Mouse (Mus musculus): Measurements from ENCODE around the gene Tbx4. TPM values are rescaled to one million over a fixed set of nuclear protein-coding genes. Genes with fewer than 3 reads are reported as not detected.

Tbx4 gene
- polyA plus RNA-seq, 1 experiment: 0.25 TPM

DNA sequence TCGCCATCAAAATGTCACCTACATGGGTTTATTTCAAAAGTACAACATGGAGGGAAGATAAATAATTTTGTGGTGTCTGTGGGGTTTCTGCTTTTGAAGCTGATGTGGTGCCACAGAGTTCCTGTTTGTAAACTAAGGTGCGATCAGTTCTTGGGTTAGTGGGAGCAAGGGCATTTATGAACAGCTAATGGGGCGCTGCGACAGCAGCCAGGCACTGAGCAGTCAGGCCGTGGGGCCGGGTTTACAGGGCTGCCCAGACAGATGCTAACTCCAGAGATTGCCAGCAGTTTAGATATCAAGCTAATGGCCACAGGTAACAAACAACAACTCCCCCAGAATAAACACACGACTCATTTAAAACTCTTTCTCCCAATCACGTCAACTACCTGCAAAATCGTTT is 75.3 kb downstream of the Tbx4 start:
- no peak for DNase-seq
- 76% methylated on average over 9 of the region's 9 CpGs for WGBS
- H3K4me3 ChIP-seq (replicated peaks; ENCODE audit: insufficient read depth, low read depth, low read length): no peak overlapping the region

More for the DNA sequence above, 75.3 kb downstream of the Tbx4 start:
- TF ChIP-seq CTCF (IDR thresholded peaks at IDR 0.05; ENCODE audit: borderline replicate concordance, insufficient read depth, low read depth, low read length) (no peak), POLR2A (IDR thresholded peaks at IDR 0.05; ENCODE audit: borderline replicate concordance, insufficient read depth, low read length) (no peak)
- Histone ChIP-seq H3K27me3 (ENCODE audit: control insufficient read depth, insufficient read depth, low read length) (no peaks in the 10 kb centered on the region), H3K4me1 (ENCODE audit: control insufficient read depth, insufficient read depth, low read length) (no peaks in the 10 kb centered on the region), H3K27ac (ENCODE audit: insufficient read depth, low read length) (no peak overlapping the region)

Other genes starting within 250 kb of the Tbx4 start
- 3.2 and 3.5 TPM in 2 replicates for gene Tbx2, start 53.9 kb upstream of the Tbx4 start, polyA plus RNA-seq (2012; rRNA removed)
- not detected in 2 replicates for gene Gm11444, start 36.1 kb upstream of the Tbx4 start, polyA plus RNA-seq (2012; rRNA removed)